Mouse (Mus musculus): ENCODE measurements around the gene Iqgap2.

DNA sequence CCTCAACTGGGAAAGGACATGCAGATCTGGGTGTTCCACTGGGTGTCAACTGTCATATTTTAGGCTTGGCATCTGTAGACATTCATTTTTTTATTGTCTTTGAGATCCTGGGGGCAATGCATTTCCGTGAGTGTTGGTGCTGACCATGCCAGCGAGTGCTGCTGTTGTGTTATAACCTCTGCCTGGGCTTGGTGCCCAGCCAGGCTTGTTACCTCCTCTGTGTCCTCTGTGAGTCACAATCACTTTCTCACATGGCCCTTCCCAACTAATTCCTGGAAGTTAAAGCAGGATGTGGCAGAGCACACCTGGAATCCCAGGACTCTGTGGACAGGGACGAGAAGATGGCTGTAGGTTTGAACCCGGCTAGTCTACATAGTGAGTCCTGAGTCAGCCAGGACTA, 30.9 kb upstream of the Iqgap2 start:
- TF ChIP-seq JUND (IDR thresholded peaks at IDR 0.05; ENCODE audit: low read depth, low read length), result no peak
- no peak for TF ChIP-seq POLR2A (IDR thresholded peaks at IDR 0.05; ENCODE audit: control insufficient read depth in 1 of 2, insufficient read depth in 1 of 2, low read depth in 1 of 2, low read length in 2 of 2, poor library complexity in 1 of 2)
- TF ChIP-seq ETS1 (IDR thresholded peaks at IDR 0.05; ENCODE audit: low read depth, low read length), result no peak
- no peak for TF ChIP-seq ZKSCAN1 (IDR thresholded peaks at IDR 0.05; ENCODE audit: low read depth, low read length)
- no peak for TF ChIP-seq ZC3H11A (IDR thresholded peaks at IDR 0.05; ENCODE audit: low read depth, low read length)
- TF ChIP-seq SMC3 (IDR thresholded peaks at IDR 0.05; ENCODE audit: low read depth, low read length), result no peak
- TF ChIP-seq TCF12 (IDR thresholded peaks at IDR 0.05; ENCODE audit: low read depth, low read length), result no peak
- TF ChIP-seq E2F4 (IDR thresholded peaks at IDR 0.05; ENCODE audit: borderline replicate concordance, low read depth, low read length), result no peak
- no peak for TF ChIP-seq CTCF (IDR thresholded peaks at IDR 0.05 in 2 of 3, conservative IDR thresholded peaks at IDR 0.05 in 1 of 3; ENCODE audit: control insufficient read depth in 1 of 3, insufficient read depth in 1 of 3, low read depth in 2 of 3, low read length in 3 of 3, poor library complexity in 1 of 3, severe bottlenecking in 1 of 3)
- no peak for TF ChIP-seq HCFC1 (IDR thresholded peaks at IDR 0.05; ENCODE audit: low read depth, low read length)
- TF ChIP-seq USF1 (IDR thresholded peaks at IDR 0.05; ENCODE audit: low read depth, low read length), result no peak
